Mouse (Mus musculus) R1 (cell line): ENCODE results near the gene Nt5c1b.

Source experiments
- DNase-seq: peaks from one replicate; pipeline ENCODE4 v3.0.0-alpha.2; 2018; ENCODE audit warnings: low read depth, low spot score

Gene Nt5c1b

DNA sequence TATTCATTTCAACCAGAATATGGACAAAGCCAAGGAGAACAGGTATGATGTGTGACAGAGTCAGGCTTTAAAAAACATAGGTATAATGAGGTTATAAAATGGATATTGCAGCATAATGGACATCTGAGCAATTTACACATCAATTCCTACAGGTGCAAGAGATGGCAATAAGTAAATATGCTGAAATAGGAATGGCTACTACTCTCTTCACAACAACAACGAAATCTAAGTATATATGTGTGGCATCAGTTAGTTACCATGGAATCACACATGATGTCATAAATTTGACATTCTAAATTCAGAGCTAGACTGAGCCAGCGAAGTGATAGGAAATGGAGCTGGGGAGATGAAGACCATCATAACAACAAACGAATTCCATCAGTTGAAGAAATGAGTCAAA, at the start of gene Nt5c1b:
Gene Nt5c1b, plus strand, starts transcription at position 301 of the 400 bp plus-strand sequence.
- DNase-seq = no peak

DNA sequence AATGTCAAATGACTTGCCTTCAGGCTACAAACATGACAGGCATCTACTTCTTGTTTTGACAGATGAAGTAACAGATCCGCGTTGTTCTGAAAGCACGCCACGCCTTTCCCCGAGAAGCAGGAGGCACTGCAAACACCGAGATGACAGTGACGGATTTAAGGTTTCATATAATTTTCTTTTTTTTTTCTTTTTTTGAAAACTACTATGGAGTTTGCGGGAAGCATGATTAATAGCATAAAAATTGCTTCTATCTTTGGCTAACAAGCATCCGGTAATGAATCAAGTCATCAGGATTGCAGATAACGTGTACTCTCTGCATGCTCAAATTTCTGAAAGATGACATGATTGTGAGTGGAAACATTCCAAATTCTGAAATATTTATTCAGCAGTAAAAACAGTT, 42.1 kb upstream of the Nt5c1b start:
- no peak for DNase-seq

DNA sequence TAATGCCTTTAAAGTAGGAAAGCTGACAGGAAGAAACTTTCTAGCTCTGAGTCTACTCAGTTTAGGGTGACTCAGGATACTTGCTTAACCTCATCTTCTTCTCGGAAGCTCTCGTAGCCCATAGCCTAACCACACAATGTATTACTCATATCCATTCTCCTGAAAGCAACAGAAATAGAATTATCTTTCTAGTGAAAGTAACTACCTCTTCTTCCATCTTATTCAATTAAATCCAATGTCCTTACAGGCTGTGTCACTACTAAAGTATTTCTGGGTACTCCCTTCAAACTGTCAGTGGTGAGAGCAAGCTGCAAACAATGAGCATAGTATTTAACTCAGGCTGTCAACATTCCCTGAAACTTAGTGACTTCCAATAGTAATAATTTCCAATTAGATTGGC, 40.3 kb upstream of the Nt5c1b start:
- no peak for DNase-seq

DNA sequence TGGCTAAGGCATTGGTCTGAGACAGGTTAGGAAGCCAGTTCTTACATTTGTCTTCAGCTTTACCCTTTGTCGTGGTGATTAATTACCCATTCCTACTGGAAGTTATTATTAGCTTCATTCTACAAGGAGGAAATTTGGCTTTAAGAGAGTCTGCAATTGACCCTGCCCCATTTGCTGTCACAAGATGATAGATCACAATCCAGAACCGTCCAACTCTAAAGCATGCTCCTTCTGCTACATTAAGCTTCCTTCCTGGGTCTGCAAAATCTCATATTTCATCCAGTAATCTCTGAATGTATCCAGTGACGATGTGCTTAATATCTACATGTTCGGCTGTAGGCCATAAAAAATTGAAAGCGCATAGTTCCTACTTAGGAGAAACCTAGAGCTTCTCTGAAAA, 29.2 kb upstream of the Nt5c1b start:
- no peak for DNase-seq

DNA sequence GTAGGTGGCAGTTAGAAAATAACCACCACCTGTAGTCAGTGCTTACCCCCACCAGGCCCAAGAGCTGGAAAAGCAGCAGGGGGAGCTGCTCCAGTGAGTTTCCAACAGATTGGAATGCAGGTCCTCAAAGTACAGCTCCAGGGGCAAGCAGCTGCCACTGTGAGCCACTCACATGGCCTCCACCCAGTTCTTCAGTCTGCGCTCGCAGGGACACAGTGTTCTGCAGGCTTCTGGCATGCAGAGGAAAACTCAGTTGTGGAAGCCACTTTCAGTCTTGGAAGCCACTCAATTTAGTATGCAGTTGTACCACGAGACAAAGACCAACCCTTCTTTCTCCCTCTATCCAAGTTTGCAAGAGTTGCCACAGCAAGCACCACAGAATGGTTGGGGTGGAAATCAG, 19.1 kb upstream of the Nt5c1b start:
- DNase-seq = peak; percentile 4

DNA sequence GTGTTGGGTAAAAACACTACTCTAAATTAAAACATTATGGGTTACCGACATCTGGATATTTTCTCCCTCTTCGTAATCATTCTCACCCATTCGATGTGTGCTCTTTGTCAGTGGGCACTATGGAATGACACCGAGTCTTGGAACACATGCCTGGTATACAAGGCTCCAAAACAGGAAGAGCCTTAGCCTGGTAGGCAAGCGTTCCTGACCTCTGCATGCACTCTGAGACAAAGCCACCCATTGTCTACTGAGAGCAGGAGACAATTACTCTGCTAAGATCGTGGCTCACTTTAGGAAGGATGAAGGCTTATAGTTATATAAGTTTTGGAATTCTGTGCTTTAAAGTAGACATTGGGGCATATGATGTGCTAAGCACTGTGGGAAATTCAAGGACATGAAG, 12.0 kb upstream of the Nt5c1b start:
- DNase-seq = no peak

DNA sequence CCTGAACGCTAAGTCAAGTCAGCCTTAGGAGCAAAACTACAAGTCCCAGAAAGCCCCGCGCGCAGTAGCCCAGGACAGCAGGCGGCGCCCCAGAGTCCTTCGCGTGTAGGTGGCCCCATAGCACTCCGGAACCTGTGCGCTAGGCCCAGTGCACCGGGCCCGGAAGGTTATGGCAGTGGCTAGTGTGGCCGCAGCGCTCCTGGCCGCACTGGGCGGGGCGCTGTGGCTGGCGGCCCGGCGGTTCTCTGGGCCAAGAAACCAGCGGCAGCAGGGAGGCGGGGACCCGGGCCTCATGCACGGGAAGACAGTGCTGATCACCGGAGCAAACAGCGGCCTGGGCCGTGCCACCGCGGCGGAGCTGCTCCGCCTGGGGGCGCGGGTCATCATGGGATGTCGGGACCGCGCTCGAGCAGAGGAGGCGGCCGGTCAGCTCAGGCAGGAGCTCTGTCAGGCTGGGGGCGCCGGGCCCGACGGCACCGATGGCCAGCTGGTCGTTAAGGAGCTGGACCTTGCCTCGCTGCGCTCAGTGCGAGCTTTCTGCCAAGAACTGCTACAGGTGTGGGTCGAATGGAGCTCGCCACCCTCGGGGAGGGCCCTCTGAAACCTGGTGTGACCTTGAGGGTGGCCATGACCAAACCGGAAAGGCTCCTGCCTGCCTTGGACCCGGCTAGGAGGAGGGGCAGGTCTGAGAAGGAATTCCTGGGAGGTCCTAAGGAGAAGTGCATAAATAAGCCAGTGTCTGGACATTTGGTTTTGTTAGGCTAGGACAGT, 21.1 kb downstream of the Nt5c1b start, which contains the start of gene Rdh14:
Gene Rdh14, plus strand, starts transcription at position 102 of the 771 bp plus-strand sequence.
- DNase-seq = peak; percentile 94

DNA sequence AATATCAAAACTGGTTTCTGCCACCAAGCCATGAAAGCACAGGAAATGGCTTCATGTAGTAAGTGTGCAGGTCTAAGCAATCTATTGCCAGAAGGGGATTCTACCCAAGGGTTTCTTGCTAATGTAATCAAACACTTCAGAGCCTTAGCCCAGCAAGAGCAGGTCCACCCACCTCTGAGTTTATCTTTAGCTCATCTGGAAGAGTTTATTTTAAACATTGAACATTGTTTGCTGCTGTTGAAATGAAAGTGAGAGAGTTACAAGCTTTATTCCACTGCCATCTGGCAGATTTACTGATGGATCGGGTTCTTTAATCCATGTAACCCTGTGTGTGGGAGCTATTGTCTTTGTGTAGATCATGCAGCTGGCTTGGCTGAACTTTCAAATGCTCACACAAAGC, 31.0 kb downstream of the Nt5c1b start:
- DNase-seq = no peak

DNA sequence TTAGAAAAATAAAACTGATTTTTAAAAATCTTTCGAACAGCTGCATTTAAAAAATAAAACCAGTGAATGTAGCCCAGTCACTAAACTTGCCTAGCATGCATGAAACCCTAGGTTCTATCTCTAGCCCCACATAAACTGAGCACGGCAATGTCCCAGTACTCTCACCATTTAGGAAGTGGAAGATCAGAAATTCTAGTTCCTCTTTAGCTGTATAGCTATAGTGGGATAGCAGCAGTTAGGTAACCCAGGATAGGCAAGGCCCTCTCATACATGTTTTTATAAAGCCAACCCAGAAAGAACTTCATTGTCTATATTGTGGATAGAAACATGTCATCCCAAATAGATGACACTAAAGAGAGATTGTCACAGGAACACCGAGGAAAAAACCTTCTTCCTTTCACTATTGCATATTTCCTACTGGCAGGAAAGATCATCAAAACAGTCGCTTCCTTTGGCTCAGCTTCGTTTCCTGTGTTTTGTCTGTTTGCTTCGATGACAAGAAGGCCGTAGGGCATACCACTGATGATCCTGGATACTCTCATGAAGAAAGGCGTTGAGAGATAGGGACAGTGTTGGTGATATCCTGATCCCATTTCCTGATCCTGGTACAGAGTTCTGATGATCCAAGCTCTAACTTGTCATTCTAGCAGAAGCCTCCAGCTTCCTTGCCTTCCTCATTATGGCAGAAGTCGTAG, 32.8 kb downstream of the Nt5c1b start:
- DNase-seq = no peak

DNA sequence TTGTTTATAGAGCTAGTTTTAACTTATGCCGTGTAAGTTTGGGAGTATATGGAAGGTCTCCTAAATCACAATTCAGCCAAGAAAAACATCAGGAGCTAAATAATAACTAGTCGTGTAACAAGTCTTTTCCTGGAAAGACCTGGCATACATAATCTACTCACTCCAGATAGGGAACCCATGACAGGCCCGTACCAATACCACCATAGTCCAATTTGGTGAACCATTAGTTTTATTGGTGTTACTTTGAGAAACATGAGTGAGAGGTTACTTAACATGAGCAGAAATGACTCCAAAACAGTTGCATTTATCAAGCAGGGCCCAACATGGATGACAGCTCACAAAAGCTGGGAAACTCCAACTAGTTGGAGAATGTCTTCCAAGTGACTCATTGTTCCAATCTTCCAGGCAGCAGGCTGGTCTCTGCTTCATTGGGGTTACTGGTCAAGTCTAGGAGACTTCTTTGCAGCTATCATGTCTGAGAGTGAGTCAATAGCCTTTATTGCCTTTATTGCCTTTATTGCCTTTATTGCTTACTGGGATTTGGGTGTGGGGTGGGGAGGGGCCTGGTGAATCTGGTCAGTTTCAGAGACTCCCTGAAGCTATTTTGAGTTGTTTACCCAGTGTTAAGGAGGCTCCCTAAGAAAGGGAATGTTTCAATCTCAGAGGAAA, 40.9 kb downstream of the Nt5c1b start:
- no peak for DNase-seq

DNA sequence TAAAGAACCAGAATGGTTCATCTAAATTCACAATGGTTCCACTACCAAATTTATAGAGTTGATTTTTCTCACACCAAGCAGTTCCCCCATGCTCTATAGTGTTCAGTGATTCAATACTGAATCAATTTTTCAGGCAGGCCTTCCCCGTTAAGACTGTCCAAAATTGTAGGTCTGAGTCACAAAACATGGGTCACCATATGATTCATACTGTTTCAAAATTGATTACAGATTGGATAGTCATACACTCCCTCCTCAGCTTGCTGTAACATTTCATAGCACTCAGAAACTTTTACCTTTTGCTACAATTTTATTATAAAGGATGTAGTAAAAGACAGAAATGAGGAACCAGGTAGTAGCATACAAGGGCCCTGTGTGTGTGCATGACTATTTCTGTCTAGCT, 41.7 kb downstream of the Nt5c1b start:
- DNase-seq = no peak

DNA sequence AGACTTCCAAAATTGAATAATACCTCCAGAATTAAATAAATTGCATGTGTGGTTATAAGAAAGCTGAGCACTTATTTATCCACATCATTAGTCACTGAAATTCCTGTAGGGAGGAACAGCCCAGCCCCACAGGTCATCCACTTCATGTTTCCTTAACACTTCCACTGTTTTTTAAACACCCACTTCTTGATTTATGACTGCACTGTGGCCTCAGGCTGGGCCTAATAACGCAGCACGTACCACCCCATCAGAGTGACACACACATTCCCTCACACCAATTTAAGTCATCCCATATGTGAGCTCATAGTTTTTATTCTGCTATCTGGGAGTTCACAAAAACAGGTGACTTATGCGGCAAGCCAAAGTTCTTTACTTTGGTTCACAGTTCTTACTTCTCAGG, 52.6 kb downstream of the Nt5c1b start:
- DNase-seq = no peak

DNA sequence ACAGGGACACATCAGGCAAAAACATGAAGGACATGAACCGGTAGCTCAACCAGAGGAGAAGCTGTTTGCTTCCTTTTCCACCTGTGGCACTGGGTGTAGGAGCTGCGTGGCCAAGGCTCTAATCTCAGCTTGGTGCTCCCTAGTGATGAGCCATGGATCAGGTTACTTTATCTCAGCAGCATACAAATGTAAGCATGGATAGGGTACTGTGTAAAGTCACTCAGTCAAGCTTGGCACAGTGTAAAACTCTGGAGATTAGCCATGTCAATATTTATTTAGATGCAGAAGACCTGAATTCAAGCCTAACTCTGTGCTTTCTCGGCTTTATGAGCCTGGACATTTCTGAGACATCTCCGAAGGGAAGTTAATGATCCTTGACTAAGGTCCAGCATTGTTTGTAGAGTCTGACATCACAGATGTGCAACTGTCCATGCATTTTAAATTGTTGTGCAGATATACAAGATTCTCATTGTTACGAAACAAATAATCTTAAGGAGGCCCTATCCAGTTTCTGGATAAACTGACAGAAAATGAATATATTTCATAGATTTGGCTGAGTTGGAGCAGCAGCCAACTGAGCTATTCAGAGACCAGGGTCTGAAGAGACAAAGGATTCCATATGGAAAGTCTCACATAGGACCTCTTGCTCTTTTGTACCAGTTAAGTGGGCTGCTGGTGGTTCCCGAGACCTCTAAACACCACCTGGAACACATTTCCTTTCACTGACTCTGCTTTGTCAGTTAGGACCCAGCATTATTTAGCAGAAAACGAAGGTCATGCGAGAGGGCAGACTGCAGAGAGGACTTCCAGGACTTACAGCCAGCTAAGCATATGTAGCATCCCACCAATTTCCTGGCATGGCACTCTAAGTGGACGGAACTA, 56.5 kb downstream of the Nt5c1b start:
- DNase-seq = no peak

DNA sequence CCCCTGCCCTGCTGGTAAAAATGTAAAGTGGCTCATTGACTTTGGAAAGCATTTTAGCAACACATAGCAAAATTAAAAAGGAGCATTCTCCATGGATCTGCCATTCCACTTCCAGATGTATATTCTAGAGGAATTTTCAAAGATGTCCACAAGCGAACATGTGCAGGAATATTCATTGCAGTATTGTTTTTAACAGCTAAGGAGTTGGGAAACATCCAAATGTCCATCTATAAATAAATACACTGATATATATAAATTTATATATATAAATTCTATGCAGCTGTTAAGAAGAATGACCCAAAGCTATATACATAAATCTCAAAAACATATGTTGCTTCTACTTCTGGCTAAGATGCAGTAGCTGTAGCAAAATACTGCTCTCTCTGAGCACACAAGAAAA, 61.2 kb downstream of the Nt5c1b start:
- no peak for DNase-seq

DNA sequence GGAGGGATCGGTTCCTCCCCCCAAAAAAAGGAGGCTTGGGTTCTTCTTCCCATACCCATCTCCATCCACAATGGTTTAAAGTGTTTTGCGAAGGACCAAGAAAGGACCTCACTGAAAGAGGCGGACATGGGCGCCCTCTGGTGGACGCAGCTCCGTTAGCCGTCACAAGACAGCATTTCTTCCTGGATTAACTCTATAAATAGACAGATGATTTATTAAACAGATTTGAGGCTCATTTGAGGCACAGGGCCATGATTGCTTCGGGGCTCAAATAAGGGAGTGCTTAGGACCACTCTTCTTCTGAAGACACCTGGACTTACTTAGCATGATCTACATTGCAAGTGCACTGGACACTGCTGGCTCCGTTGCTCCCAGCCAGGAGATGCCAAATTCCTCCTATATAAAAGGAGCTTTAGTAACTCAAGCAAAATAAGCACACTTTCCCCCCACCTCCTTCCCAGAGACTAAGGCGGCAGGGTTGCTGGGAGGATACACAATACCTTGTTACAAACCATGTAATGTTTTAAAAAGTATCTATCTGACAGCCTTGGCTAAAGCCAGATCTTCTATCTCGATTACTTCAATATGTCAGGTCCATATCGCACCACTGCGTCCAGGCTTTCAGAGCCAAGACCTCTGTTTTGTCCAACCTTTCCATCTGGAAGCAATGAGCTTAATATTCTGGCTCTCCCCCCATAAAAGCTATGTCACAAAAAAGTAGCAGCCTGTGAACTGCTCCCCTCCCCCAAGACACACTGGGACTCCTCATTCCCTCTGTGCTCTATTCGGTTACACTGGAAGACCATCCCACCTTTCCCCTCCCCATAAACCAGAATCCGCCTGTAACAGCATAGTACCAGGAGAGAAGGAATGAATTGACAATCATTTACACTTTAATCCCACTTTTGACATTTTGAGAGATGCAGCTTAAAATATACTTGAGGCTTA, 68.6 kb downstream of the Nt5c1b start:
- DNase-seq = peak; percentile 57
